Mouse (Mus musculus): ENCODE data around the gene Ddx19a. TPM values are rescaled to one million over a fixed set of nuclear protein-coding genes. Genes with fewer than 3 reads are reported as not detected.
"Not testable (repeated sequence)": the region's sequence is repeated elsewhere in the genome, so short reads cannot be mapped to it uniquely, and the experiment has no call there.

Ddx19a gene
- total RNA-seq, 2 experiments from 2014 or later: 26.5 to 28.6 TPM

GRCm38 (mm10) chr8:110938882-110939589 lies 58.6 kb downstream of the Ddx19a start:
- peak; percentile 59 to 68 for DNase-seq (ENCODE audit: low spot score in 2 of 2)

GRCm38 (mm10) chr8:110936217-110936616 lies 61.4 kb downstream of the Ddx19a start:
- DNase-seq (ENCODE audit: low spot score in 2 of 2): peak in 1 of 2 experiments; percentile 52

- DNase-seq (ENCODE audit: low spot score in 2 of 2): no peak
Measured at GRCm38 (mm10) chr8:110933272-110933671, 64.3 kb downstream of the Ddx19a start.

GRCm38 (mm10) chr8:110932444-110932843 lies 65.2 kb downstream of the Ddx19a start:
- DNase-seq (ENCODE audit: low spot score in 2 of 2): no peak

GRCm38 (mm10) chr8:110931176-110931939 lies 66.2 kb downstream of the Ddx19a start:
- no peak for DNase-seq (ENCODE audit: low spot score in 2 of 2)

- DNase-seq (ENCODE audit: low spot score in 2 of 2): not testable (repeated sequence)
Measured at GRCm38 (mm10) chr8:110929672-110930071, 67.9 kb downstream of the Ddx19a start.

- no peak for DNase-seq (ENCODE audit: low spot score in 2 of 2)
Measured at GRCm38 (mm10) chr8:110929066-110929465, 68.5 kb downstream of the Ddx19a start.

- DNase-seq (ENCODE audit: low spot score in 2 of 2): no peak
Measured at GRCm38 (mm10) chr8:110928435-110928834, 69.2 kb downstream of the Ddx19a start.

GRCm38 (mm10) chr8:110926690-110927089 lies 70.9 kb downstream of the Ddx19a start:
- DNase-seq (ENCODE audit: low spot score in 2 of 2): no peak

GRCm38 (mm10) chr8:110925691-110926140 lies 71.9 kb downstream of the Ddx19a start:
- DNase-seq (ENCODE audit: low spot score in 2 of 2): no peak

Small RNA genes within 50 kb of the gene (microRNA-seq; reads per million reads assigned to microRNA genes)
- gene Gm24103 (0 reads per million in 2 experiments), gene Mir3473d (0.25 to 0.98 reads per million in 2 experiments)

Other genes starting within 250 kb of the Ddx19a start
- 10 to 100 TPM; 71.0 to 72.6 TPM for gene Il34, start 191.9 kb downstream of the Ddx19a start, total RNA-seq (2021)
- gene Cog4, start 151.2 kb downstream of the Ddx19a start, total RNA-seq (2021): 10 to 100 TPM; 60.9 to 61.3 TPM
- gene Sf3b3, start 151.0 kb downstream of the Ddx19a start, total RNA-seq (2021): 10 to 100 TPM; 69.7 to 71.3 TPM
- gene Fuk, start 95.3 kb downstream of the Ddx19a start, total RNA-seq (2021): 10 to 100 TPM; 22.3 to 22.4 TPM
- gene St3gal2, start 77.9 kb downstream of the Ddx19a start, total RNA-seq (2021): 100 to 1,000 TPM; 101 to 103 TPM
- gene Ddx19b, start 34.0 kb upstream of the Ddx19a start, total RNA-seq (2021): 10 to 100 TPM; 15.6 to 17.7 TPM
- 10 to 100 TPM; 82.2 to 91.4 TPM for gene Aars, start 35.3 kb upstream of the Ddx19a start, total RNA-seq (2021)
- gene Exosc6, start 58.5 kb upstream of the Ddx19a start, total RNA-seq (2021): not detected
- 1 to 10 TPM; 1.6 to 2.2 TPM for gene Clec18a, start 94.6 kb upstream of the Ddx19a start, total RNA-seq (2021)
- 10 to 100 TPM; 24.3 to 27.0 TPM for gene Pdpr, start 96.8 kb upstream of the Ddx19a start, total RNA-seq (2021)